Mouse (Mus musculus): ENCODE measurements around the gene Cntrl. TPM values are rescaled to one million over a fixed set of nuclear protein-coding genes. Genes with fewer than 3 reads are reported as not detected.

Cntrl gene
- polyA plus RNA-seq, 1 experiment from 2014 or later = 30.8 TPM

DNA sequence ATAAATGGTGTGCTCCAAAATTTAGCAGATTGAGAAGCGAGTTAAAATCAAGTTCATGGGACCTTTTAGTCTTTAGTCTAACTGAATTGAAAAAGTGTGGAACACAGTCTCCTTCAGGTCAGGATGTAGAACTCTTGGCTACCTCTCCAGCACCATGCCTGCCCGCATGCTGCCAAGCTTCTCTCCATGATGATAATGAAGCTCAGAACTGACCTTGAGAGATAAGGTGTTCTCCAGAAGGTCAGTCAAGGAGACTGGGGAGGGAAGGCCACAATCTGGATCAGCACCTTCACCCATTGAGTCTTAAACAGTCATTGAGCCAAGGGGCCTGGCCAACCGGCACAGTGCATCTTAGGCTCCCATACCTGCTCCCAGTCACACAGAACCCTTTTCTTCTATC is 97.5 kb downstream of the Cntrl start:
- Histone ChIP-seq H3K4me1 (ENCODE audit: insufficient read depth) (no peaks in the 10 kb centered on the region), H3K4me3 (ENCODE audit: low read depth, low read length) (no peak overlapping the region), H3K9me3 (ENCODE audit: low read depth, low read length) (no peaks in the 10 kb centered on the region), H3K27ac (ENCODE audit: low read depth) (no peak overlapping the region), H3K36me3 (ENCODE audit: insufficient read depth) (no peaks in the 10 kb centered on the region), H3K9ac (no peak overlapping the region), H3K27me3 (ENCODE audit: insufficient read depth, low read length) (no peaks in the 10 kb centered on the region), H3K4me2 (no peak overlapping the region)
- TF ChIP-seq CTCF (IDR thresholded peaks at IDR 0.05; ENCODE audit: low read depth) = no peak
- DNase-seq = no peak
- 81% methylated on average over 3 of the region's 3 CpGs for WGBS
- no peak for ATAC-seq (ENCODE audit: insufficient read depth)

DNA sequence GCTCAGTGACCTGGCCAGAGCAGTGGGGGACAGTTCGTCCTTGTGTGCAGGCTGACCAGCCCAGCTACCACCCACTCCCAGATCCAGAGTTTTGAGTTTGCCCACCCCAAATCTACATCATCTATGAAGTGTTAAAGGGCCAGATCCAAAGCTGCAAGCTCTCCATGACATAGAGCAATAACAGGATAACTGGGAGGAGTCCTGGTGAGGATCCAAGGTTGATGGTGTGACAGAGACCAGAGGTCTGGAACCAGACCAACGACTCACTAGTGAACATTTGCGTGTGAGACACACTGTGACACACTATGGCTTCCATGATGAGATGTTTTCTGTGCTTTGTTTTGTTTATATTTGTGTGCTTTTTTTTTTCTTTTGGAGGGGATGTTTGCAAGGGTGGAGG is 98.8 kb downstream of the Cntrl start:
- ATAC-seq (ENCODE audit: insufficient read depth) (no peak), DNase-seq (peak; percentile 52)
- no peak overlapping the region for H3K9ac ChIP-seq
- no peak overlapping the region for H3K27ac ChIP-seq (ENCODE audit: low read depth)
- no peaks in the 10 kb centered on the region for H3K36me3 ChIP-seq (ENCODE audit: insufficient read depth)
- H3K27me3 ChIP-seq (ENCODE audit: insufficient read depth, low read length) = no peaks in the 10 kb centered on the region
- no peak for TF ChIP-seq CTCF (IDR thresholded peaks at IDR 0.05; ENCODE audit: low read depth)
- H3K4me3 ChIP-seq (ENCODE audit: low read depth, low read length) = no peak overlapping the region
- no peak overlapping the region for H3K4me2 ChIP-seq
- no peaks in the 10 kb centered on the region for H3K4me1 ChIP-seq (ENCODE audit: insufficient read depth)
- H3K9me3 ChIP-seq (ENCODE audit: low read depth, low read length) = no peaks in the 10 kb centered on the region
- 65% methylated on average over 3 of the region's 3 CpGs for WGBS

DNA sequence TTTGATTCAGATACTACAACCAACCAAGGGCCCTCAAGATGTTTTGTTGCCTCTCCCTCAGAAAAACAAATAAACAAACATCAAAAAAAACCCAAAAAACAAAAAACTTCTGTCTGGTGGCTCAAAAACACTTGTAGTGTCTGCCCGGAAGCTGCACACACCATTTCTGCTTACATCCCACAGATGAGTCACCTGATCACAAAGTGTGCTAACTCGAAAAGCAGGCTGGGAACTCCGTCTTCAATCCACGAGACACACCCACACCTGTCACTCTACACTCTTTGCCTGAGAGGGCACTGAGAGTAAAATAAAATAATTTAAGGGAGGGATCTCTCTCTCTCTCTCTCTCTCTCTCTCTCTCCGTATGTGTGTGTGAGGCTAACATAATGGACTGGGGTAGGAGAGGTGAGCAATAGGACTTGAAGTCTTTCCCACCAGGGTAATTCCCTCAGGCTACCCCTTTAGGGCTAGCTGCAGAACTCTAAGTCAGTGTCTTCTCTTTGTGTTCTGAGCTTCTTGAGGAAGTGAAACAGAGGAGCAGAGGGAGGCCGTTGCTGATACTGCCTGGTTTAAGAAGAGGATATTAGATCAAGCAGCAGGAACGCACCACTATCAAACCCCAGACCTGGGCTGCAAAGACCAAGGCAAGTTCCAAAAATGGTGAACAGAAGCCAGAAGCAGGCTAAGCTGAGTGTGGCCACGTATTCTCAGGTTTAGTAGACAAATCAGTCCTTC is 99.8 kb downstream of the Cntrl start:
- Histone ChIP-seq H3K9me3 (ENCODE audit: low read depth, low read length) (no peaks in the 10 kb centered on the region), H3K4me1 (ENCODE audit: insufficient read depth) (no peaks in the 10 kb centered on the region), H3K4me2 (no peak overlapping the region), H3K4me3 (ENCODE audit: low read depth, low read length) (no peak overlapping the region), H3K27me3 (ENCODE audit: insufficient read depth, low read length) (no peaks in the 10 kb centered on the region), H3K9ac (no peak overlapping the region), H3K36me3 (ENCODE audit: insufficient read depth) (no peaks in the 10 kb centered on the region), H3K27ac (ENCODE audit: low read depth) (no peak overlapping the region)
- no peak for ATAC-seq (ENCODE audit: insufficient read depth)
- WGBS = 60% methylated on average over 8 of the region's 8 CpGs
- no peak for DNase-seq
- TF ChIP-seq CTCF (IDR thresholded peaks at IDR 0.05; ENCODE audit: low read depth) = no peak

DNA sequence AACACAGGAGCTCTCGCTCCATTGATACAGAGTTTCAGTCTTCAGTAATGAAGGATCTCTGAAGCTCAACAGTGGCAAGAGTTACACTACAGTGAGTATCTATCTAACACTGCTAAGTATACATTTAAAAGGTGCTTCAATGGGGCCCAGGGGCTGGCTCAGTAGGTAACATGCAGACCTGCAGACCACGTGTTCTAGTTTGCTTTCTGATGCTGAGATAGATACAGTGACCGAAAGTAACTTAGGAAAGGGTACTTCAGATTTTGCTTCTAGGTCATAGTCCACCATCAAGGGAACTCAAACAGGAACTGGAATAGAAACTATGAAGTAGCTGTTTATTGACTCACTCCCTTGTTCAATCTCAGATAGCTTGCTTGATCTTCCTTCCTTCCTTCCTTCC is 102.4 kb downstream of the Cntrl start:
- Histone ChIP-seq H3K4me3 (ENCODE audit: low read depth, low read length) (no peak overlapping the region), H3K4me1 (ENCODE audit: insufficient read depth) (no peaks in the 10 kb centered on the region), H3K9me3 (ENCODE audit: low read depth, low read length) (no peaks in the 10 kb centered on the region), H3K4me2 (no peak overlapping the region), H3K36me3 (ENCODE audit: insufficient read depth) (no peaks in the 10 kb centered on the region), H3K27ac (ENCODE audit: low read depth) (no peak overlapping the region), H3K27me3 (ENCODE audit: insufficient read depth, low read length) (no peaks in the 10 kb centered on the region), H3K9ac (no peak overlapping the region)
- ATAC-seq (ENCODE audit: insufficient read depth) = no peak
- TF ChIP-seq CTCF (IDR thresholded peaks at IDR 0.05; ENCODE audit: low read depth) = no peak
- no peak for DNase-seq
- 47% methylated on average over 3 of the region's 3 CpGs for WGBS

DNA sequence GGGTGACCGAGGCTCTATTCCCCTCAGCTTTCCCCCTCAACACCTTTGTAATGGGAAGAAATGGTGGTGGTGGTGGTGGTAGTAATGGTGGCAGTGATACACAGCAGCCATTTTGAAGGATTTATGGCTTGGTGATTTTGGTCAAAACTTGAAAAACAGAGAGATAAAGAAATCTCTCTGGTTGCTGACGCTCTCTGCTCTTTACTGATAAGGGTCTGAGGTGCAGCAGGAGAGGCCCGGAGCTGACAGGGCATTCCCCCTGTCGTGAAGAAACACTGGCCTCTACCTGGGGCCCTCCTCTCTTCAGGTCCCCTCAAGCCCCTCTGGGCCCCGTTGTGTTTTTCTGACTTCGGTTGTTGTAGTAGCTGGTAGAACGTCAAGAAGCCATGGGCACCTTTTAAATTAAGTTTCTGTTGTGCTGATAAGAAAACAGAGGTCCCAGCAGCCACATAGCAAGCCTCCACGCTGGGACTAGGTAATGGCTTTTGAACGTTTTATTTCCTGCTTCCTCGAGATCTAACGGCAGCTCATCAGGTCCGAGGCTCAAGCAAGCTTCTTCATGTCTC is 104.1 kb downstream of the Cntrl start:
- no peak for DNase-seq
- Histone ChIP-seq H3K4me3 (ENCODE audit: low read depth, low read length) (no peak overlapping the region), H3K9ac (no peak overlapping the region), H3K27ac (ENCODE audit: low read depth) (no peak overlapping the region), H3K4me2 (no peak overlapping the region), H3K36me3 (ENCODE audit: insufficient read depth) (no peaks in the 10 kb centered on the region), H3K9me3 (ENCODE audit: low read depth, low read length) (no peaks in the 10 kb centered on the region), H3K4me1 (ENCODE audit: insufficient read depth) (no peaks in the 10 kb centered on the region), H3K27me3 (ENCODE audit: insufficient read depth, low read length) (no peaks in the 10 kb centered on the region)
- TF ChIP-seq CTCF (IDR thresholded peaks at IDR 0.05; ENCODE audit: low read depth) = no peak
- ATAC-seq (ENCODE audit: insufficient read depth) = no peak
- WGBS = 62% methylated on average over 12 of the region's 12 CpGs

DNA sequence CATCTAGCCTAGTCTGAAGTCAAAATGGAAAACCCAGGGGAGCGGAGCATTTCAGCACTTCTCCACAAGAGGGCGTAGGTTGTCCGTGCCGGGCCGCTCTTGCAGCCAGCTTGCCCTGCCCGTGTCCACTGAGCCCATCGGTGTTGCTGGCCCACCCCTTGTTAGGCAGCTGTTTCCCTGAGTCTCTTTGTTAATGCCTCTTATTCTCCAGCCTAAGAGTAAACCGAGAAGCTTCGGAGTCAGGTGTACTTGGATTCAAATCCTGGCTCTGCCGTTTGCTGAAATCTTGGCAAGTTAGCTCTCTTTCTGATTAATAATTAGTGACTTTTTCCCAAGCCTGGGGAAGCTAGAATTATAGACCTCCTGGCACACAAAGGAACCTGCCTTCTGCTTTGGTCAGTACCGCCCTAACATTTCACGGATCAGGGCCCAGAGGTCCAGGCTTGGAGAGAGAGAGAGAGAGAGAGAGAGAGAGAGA is 105.6 kb downstream of the Cntrl start:
- 6% methylated on average over 12 of the region's 12 CpGs for WGBS
- H3K36me3 ChIP-seq (ENCODE audit: insufficient read depth) = no peaks in the 10 kb centered on the region
- ATAC-seq (ENCODE audit: insufficient read depth) (peak; percentile 86), DNase-seq (peak; percentile 91)
- peak overlapping the region; percentile 31 for H3K27ac ChIP-seq (ENCODE audit: low read depth)
- no peak overlapping the region for H3K4me3 ChIP-seq (ENCODE audit: low read depth, low read length)
- no peaks in the 10 kb centered on the region for H3K4me1 ChIP-seq (ENCODE audit: insufficient read depth)
- H3K4me2 ChIP-seq = peak overlapping the region; percentile 46
- H3K9me3 ChIP-seq (ENCODE audit: low read depth, low read length) = no peaks in the 10 kb centered on the region
- peak; percentile 96 for TF ChIP-seq CTCF (IDR thresholded peaks at IDR 0.05; ENCODE audit: low read depth)
- no peak overlapping the region; the same call in 1 of the 2 replicates for H3K9ac ChIP-seq
- no peaks in the 10 kb centered on the region for H3K27me3 ChIP-seq (ENCODE audit: insufficient read depth, low read length)

DNA sequence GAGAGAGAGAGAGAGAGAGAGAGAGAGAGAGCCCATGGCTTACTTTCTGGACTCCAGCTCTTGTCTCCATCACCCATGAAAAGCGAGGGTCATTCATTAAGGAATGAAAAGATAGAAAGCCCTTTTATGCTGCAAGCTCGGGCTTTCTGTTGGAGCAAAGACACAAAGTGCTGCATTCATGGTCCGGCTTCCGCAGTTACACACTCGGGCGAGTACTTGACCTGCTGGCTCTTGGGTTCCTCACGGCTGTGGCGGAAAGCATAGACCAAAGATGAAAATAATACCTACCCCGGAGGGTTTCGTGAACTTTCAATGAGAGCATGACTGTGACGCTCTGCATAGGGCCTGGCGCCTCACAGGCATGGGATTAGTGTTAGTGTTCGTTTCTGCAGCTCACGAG is 106.1 kb downstream of the Cntrl start:
- Histone ChIP-seq H3K36me3 (ENCODE audit: insufficient read depth) (no peaks in the 10 kb centered on the region), H3K9me3 (ENCODE audit: low read depth, low read length) (no peaks in the 10 kb centered on the region), H3K4me3 (ENCODE audit: low read depth, low read length) (no peak overlapping the region), H3K27me3 (ENCODE audit: insufficient read depth, low read length) (no peaks in the 10 kb centered on the region), H3K4me1 (ENCODE audit: insufficient read depth) (no peaks in the 10 kb centered on the region), H3K9ac (no peak overlapping the region), H3K4me2 (0 out of 2 replicates have a peak overlapping the region, but pooled peaks have one; percentile 7), H3K27ac (ENCODE audit: low read depth) (peak overlapping the region; percentile 31)
- ATAC-seq (ENCODE audit: insufficient read depth) (no peak), DNase-seq (peak; percentile 35)
- TF ChIP-seq CTCF (IDR thresholded peaks at IDR 0.05; ENCODE audit: low read depth) = no peak
- WGBS = 56% methylated on average over 14 of the region's 14 CpGs
